Mouse (Mus musculus) heart, postnatal 0 days (tissue): ENCODE measurements at regions not wholly inside any gene's neighbourhood (a gene's known extent, or its start where the extent isn't known, plus 50 kb on each side); places are given as distances from the start of the nearest gene placed in this dataset.

Source experiments
- ATAC-seq: fragments of 200-750 bp; cut with Nextera tagmentation; 2 replicates; pipeline ENCODE4 v1.8.0; 2017; ENCODE audit warnings: low read depth, moderate number of reproducible peaks, moderate library complexity; ENCODE audit not compliant: insufficient read depth
- DNase-seq: peaks from one replicate; pipeline ENCODE4 v3.0.0-alpha.2; 2016; ENCODE audit warnings: low spot score
- H3K27ac ChIP-seq: fragments of 300-500 bp; sonication (generic); 2 replicates; pipeline ENCODE4 v1.5.1; 2014; ENCODE audit warnings: low read depth, mild to moderate bottlenecking
- H3K27me3 ChIP-seq: fragments of 300-500 bp; sonication (generic); 2 replicates; pipeline ENCODE4 v1.6.1; 2014; ENCODE audit warnings: low read length, mixed read lengths; ENCODE audit not compliant: control insufficient read depth, insufficient read depth
- H3K36me3 ChIP-seq: fragments of 300-500 bp; sonication (generic); replicated peaks from 2 replicates; pipeline ENCODE4 v1.6.1; 2014; ENCODE audit warnings: low read length, mixed read lengths; ENCODE audit not compliant: control insufficient read depth, insufficient read depth
- H3K4me1 ChIP-seq: fragments of 300-500 bp; sonication (generic); 2 replicates; pipeline ENCODE4 v1.6.1; 2014; ENCODE audit warnings: antibody characterized with exemption; ENCODE audit not compliant: control insufficient read depth, insufficient read depth
- H3K4me2 ChIP-seq: fragments of 300-500 bp; sonication (generic); 2 replicates; pipeline ENCODE4 v1.6.1; 2014; ENCODE audit warnings: low read depth, mild to moderate bottlenecking, low read length, moderate library complexity
- H3K4me3 ChIP-seq: fragments of 300-500 bp; sonication (generic); 2 replicates; pipeline ENCODE4 v1.5.1; 2014; ENCODE audit warnings: low read depth, low read length
- H3K9ac ChIP-seq: fragments of 300-500 bp; sonication (generic); replicated peaks from 2 replicates; pipeline ENCODE4 v1.6.1; 2014; ENCODE audit warnings: low read depth, low read length, mixed read lengths
- H3K9me3 ChIP-seq: fragments of 300-500 bp; sonication (generic); replicated peaks from 2 replicates; pipeline ENCODE4 v1.6.1; 2016; ENCODE audit warnings: low read length; ENCODE audit not compliant: control insufficient read depth
- CTCF ChIP-seq: IDR thresholded peaks from 2 replicates; pipeline ENCODE4 v1.5.1; 2016; ENCODE audit warnings: antibody characterized with exemption, control low read depth, low read depth
- EP300 ChIP-seq: IDR thresholded peaks from 2 replicates; pipeline ENCODE4 v1.6.1; 2016; ENCODE audit warnings: antibody characterized with exemption, low read depth
- WGBS: fragments of 180-500 bp; shearing (Covaris S2); extraction: QIAGEN DNeasy Blood & Tissue Kit; methylation state at CpG from one replicate; pipeline ENCODE4 v1.1.7; 2014; 5-methylcytosine and 5-hydroxymethylcytosine counted together

GRCm38 (mm10) chr17:72657826-72658225 is 53.4 kb upstream of the Alk start:
- H3K27me3 ChIP-seq, result no peaks in the 10 kb centered on the region
- H3K27ac ChIP-seq, result no peak overlapping the region
- 56% methylated on average over 8 of the region's 8 CpGs for whole genome bisulfite sequencing
- no peak for DNase-seq
- H3K9me3 ChIP-seq, result no peaks in the 10 kb centered on the region
- TF ChIP-seq EP300 (no peak), CTCF (no peak)
- H3K9ac ChIP-seq, result no peak overlapping the region
- no peaks in the 10 kb centered on the region for H3K36me3 ChIP-seq
- ATAC-seq, result no peak
- H3K4me3 ChIP-seq, result no peak overlapping the region
- no peaks in the 10 kb centered on the region for H3K4me1 ChIP-seq
- no peak overlapping the region for H3K4me2 ChIP-seq
